Mouse (Mus musculus): ENCODE measurements around the gene Mysm1. TPM values are rescaled to one million over a fixed set of nuclear protein-coding genes. Genes with fewer than 3 reads are reported as not detected.

Gene Mysm1
- polyA plus RNA-seq, 1 experiment from 2014 or later, result 30.6 TPM

DNA sequence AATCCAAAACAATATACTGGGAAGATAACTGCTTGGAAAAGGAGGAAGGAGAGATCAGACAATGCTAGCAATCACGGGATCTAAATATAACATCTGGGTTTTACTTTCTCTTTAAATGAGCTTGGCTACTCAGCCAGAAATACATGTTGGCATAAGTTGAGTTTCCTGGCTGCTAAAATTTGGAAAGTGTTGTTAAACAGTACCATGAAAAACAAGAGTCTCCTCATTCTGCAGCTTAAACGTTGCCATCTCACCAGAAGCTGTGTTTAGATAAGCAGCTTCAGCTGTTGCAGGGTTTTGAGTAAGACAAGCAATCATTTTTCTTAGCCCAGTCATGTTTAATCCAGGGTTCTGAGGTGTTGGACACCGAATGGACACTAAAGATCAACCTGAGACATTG lies 77.1 kb downstream of the Mysm1 start:
- no peaks in the 10 kb centered on the region for H3K36me3 ChIP-seq (replicated peaks)

DNA sequence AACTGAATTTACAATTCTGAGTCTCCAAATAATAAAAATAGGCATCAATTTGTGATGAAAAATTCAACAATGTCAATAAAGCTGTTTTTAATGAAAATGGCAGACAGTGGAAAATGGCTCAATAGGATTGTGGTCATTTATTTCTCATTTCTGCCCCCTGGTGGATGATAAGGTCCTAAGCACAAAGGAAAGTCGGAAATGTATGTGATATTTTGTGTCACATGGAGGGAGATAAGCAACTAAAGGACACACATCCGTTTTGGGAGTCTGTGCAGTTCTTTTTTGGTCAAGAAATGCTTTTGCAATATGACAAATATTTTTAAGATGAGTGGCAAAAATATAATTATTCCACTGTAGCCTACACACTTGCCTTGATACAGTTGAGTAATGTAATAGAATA lies 78.2 kb downstream of the Mysm1 start:
- H3K9me3 ChIP-seq, result no peaks in the 10 kb centered on the region
- no peak overlapping the region for H3K4me3 ChIP-seq
- H3K4me1 ChIP-seq, result no peaks in the 10 kb centered on the region
- no peak overlapping the region for H3K4me2 ChIP-seq
- no peak for ATAC-seq (replicated peaks)
- 23% methylated on average over 2 of the region's 2 CpGs for WGBS
- H3K27me3 ChIP-seq (replicated peaks), result no peaks in the 10 kb centered on the region
- no peak overlapping the region for H3K27ac ChIP-seq
- no peak overlapping the region for H3K9ac ChIP-seq
- no peaks in the 10 kb centered on the region for H3K36me3 ChIP-seq (replicated peaks)

More for the DNA sequence above, 77.1 kb downstream of the Mysm1 start:
- no peaks in the 10 kb centered on the region for H3K27me3 ChIP-seq (replicated peaks)
- 77% methylated on average over 3 of the region's 3 CpGs for WGBS
- no peak overlapping the region for H3K4me2 ChIP-seq
- H3K4me3 ChIP-seq, result no peak overlapping the region
- H3K27ac ChIP-seq, result no peak overlapping the region
- no peak for ATAC-seq (replicated peaks)
- no peaks in the 10 kb centered on the region for H3K9me3 ChIP-seq
- H3K9ac ChIP-seq, result no peak overlapping the region
- H3K4me1 ChIP-seq, result no peaks in the 10 kb centered on the region

Other genes starting within 250 kb of the Mysm1 start
- gene Tek, start 239.8 kb downstream of the Mysm1 start, polyA plus RNA-seq (2015; fragmentation: Nextera tagmentation; extraction: Ambion mirVana), result 8.8 and 9.5 TPM in 2 replicates
- gene Eqtn, start 50.3 kb downstream of the Mysm1 start, polyA plus RNA-seq (2015; fragmentation: Nextera tagmentation; extraction: Ambion mirVana), result 0.20 and 0.35 TPM in 2 replicates
- gene Jun, start 73.1 kb upstream of the Mysm1 start, polyA plus RNA-seq (2015; fragmentation: Nextera tagmentation; extraction: Ambion mirVana), result 49.9 and 53.9 TPM in 2 replicates